In genomic region chr9:119322289-119323259, GRCm38 (mm10) we compare ENCODE assay signal across 7 mouse cellular contexts. TPM values are rescaled to one million over a fixed set of nuclear protein-coding genes. Genes with fewer than 3 reads are reported as not detected.
DNase-seq lines count a peak whose midpoint lies in the region; ATAC-seq and TF ChIP-seq lines count a peak whose summit lies in the region.

Gene Oxsr1, minus strand, starts transcription at chr9:119322427.

- H3K9me3 ChIP-seq in embryonic facial prominence, embryonic 10.5 days = no peaks in the 10 kb centered on the region
- no peaks in the 10 kb centered on the region for H3K9me3 ChIP-seq in intestine, postnatal 0 days (ENCODE audit: control insufficient read depth)
- no peaks in the 10 kb centered on the region for H3K9me3 ChIP-seq in midbrain, embryonic 12.5 days

- DNase-seq in adrenal gland, postnatal 10 days = peak; percentile 99
- DNase-seq in embryonic facial prominence, embryonic 10.5 days (ENCODE audit: low spot score) = peak; percentile 96
- peak; percentile 94 for DNase-seq in gonadal fat pad, adult 2 months (ENCODE audit: low read depth)
- peak; percentile 96 for DNase-seq in left cerebral cortex, postnatal 4 days

- peak; percentile 63 for TF ChIP-seq POLR2A in small intestine, adult 2 months (IDR thresholded peaks at IDR 0.05; ENCODE audit: low read depth, low read length)

- H3K4me3 ChIP-seq in embryonic facial prominence, embryonic 10.5 days = peak within 1 kb of the TSS; percentile 92
- peak within 1 kb of the TSS; percentile 92 for H3K4me3 ChIP-seq in intestine, postnatal 0 days (ENCODE audit: low read depth, low read length)
- H3K4me3 ChIP-seq in midbrain, embryonic 12.5 days = peak within 1 kb of the TSS; percentile 91
- peak within 1 kb of the TSS; percentile 71 for H3K4me3 ChIP-seq in small intestine, adult 2 months (ENCODE audit: low read depth, low read length)

- H3K27ac ChIP-seq in embryonic facial prominence, embryonic 10.5 days (replicated peaks) = peak within 1 kb of the TSS; percentile 99
- H3K27ac ChIP-seq in intestine, postnatal 0 days (ENCODE audit: low read depth, low read length) = peak within 1 kb of the TSS; percentile 93
- H3K27ac ChIP-seq in midbrain, embryonic 12.5 days (replicated peaks) = peak within 1 kb of the TSS; percentile 93
- H3K27ac ChIP-seq in small intestine, adult 2 months (ENCODE audit: insufficient read depth, low read depth, low read length) = peak within 1 kb of the TSS; percentile 95

- peak within 1 kb of the TSS; percentile 80 for H3K9ac ChIP-seq in intestine, postnatal 0 days (ENCODE audit: low read depth, low read length)
- peak within 1 kb of the TSS; percentile 87 for H3K9ac ChIP-seq in midbrain, embryonic 12.5 days (replicated peaks)

- no peaks in the 10 kb centered on the region for H3K27me3 ChIP-seq in embryonic facial prominence, embryonic 10.5 days (replicated peaks; ENCODE audit: low read depth, poor library complexity, severe bottlenecking)
- H3K27me3 ChIP-seq in intestine, postnatal 0 days (replicated peaks; ENCODE audit: control insufficient read depth, insufficient read depth, low read length) = no peaks in the 10 kb centered on the region
- H3K27me3 ChIP-seq in midbrain, embryonic 12.5 days = no peaks in the 10 kb centered on the region
- H3K27me3 ChIP-seq in small intestine, adult 2 months (ENCODE audit: control insufficient read depth, insufficient read depth, low read length) = no peaks in the 10 kb centered on the region

- peak; percentile 97 for ATAC-seq in intestine, postnatal 0 days
- ATAC-seq in midbrain, embryonic 12.5 days (ENCODE audit: low FRiP score, low read depth) = peak; percentile 97

- H3K4me1 ChIP-seq in embryonic facial prominence, embryonic 10.5 days = peaks cover 23% of the 10 kb centered on the region
- no peaks in the 10 kb centered on the region for H3K4me1 ChIP-seq in intestine, postnatal 0 days (replicated peaks; ENCODE audit: control insufficient read depth, insufficient read depth, low read length)
- H3K4me1 ChIP-seq in midbrain, embryonic 12.5 days = peaks cover 20% of the 10 kb centered on the region
- peaks cover 10% of the 10 kb centered on the region; the same call in 1 of the 2 replicates for H3K4me1 ChIP-seq in small intestine, adult 2 months (ENCODE audit: control insufficient read depth, insufficient read depth, insufficient read length, low read length)

- intact Hi-C loops in left cerebral cortex, postnatal 4 days (cut with DNase I) = no loop called here

- H3K36me3 ChIP-seq in embryonic facial prominence, embryonic 10.5 days (replicated peaks) = peaks cover 5% of the 10 kb centered on the region; the same call in 1 of the 2 replicates
- 0 out of 2 replicates have a peak, but pooled peaks cover 4% of the 10 kb centered on the region for H3K36me3 ChIP-seq in intestine, postnatal 0 days (ENCODE audit: control insufficient read depth, insufficient read depth)
- no peaks in the 10 kb centered on the region for H3K36me3 ChIP-seq in midbrain, embryonic 12.5 days
- no peaks in the 10 kb centered on the region; the same call in 1 of the 2 replicates for H3K36me3 ChIP-seq in small intestine, adult 2 months (ENCODE audit: control insufficient read depth, insufficient read depth, low read length)

- under 1% methylated on average over 76 of the region's 76 CpGs for WGBS in embryonic facial prominence, embryonic 10.5 days
- under 1% methylated on average over 75 of the region's 76 CpGs for WGBS in intestine, postnatal 0 days
- WGBS in midbrain, embryonic 12.5 days = under 1% methylated on average over 72 of the region's 76 CpGs
- under 1% methylated on average over 76 of the region's 76 CpGs for WGBS in small intestine, adult 2 months

- peak within 1 kb of the TSS; percentile 99 for H3K4me2 ChIP-seq in intestine, postnatal 0 days (replicated peaks; ENCODE audit: low read depth)
- H3K4me2 ChIP-seq in midbrain, embryonic 12.5 days (replicated peaks) = peak within 1 kb of the TSS; percentile 98

- peak; percentile 71 for TF ChIP-seq CTCF in intestine, postnatal 0 days (IDR thresholded peaks at IDR 0.05; ENCODE audit: low read depth)
- TF ChIP-seq CTCF in small intestine, adult 2 months (IDR thresholded peaks at IDR 0.05; ENCODE audit: extremely low read depth, insufficient read length, insufficient replicate concordance, low read depth, low read length) = peak; percentile 45; the same call in 1 of the 2 replicates

RNA-seq across cellular contexts. Expression of gene Oxsr1, which starts in this region (rescaled TPM):
- total RNA-seq in adrenal gland, postnatal 10 days (2021) = 10 to 100 TPM; 34.6 to 35.2 TPM
- polyA plus RNA-seq in embryonic facial prominence, embryonic 10.5 days (2016; fragmentation: Nextera tagmentation; extraction: Ambion mirVana) = 12.1 and 12.3 TPM in 2 replicates
- polyA plus RNA-seq in gonadal fat pad, adult 2 months (2012; rRNA removed) = 19.3 and 19.4 TPM in 2 replicates
- 7.9 and 8.7 TPM in 2 replicates for polyA plus RNA-seq in intestine, postnatal 0 days (2015; fragmentation: Nextera tagmentation; extraction: Ambion mirVana)
- total RNA-seq in left cerebral cortex, postnatal 4 days (2021) = 10 to 100 TPM; 53.4 to 53.8 TPM
- 20.9 and 24.1 TPM in 2 replicates for polyA plus RNA-seq in midbrain, embryonic 12.5 days (2016; fragmentation: Nextera tagmentation; extraction: Ambion mirVana)
- 5.6 and 11.5 TPM in 2 replicates for polyA plus RNA-seq in small intestine, adult 2 months (2012; rRNA removed)

Comparison
In these comparisons a context has a peak if more than half of its experiments do, and no peak if none do; other contexts are left out.
1. Peak in every context shown above with its lines: DNase-seq, ATAC-seq, H3K4me3 ChIP-seq and H3K27ac ChIP-seq.